Mouse (Mus musculus): ENCODE measurements around the gene Gm19402. TPM values are rescaled to one million over a fixed set of nuclear protein-coding genes. Genes with fewer than 3 reads are reported as not detected.
"Not testable (repeated sequence)": the region's sequence is repeated elsewhere in the genome, so short reads cannot be mapped to it uniquely, and the experiment has no call there.

Gm19402 gene
- total RNA-seq (2015) (not detected in 2 replicates), total RNA-seq (2017) (not detected in 2 replicates)

GRCm38 (mm10) chr10:77690356-77690807, at the start of gene Gm19402:
Gm19402 (minus strand) TSS chr10:77690757.
- not testable (repeated sequence) for ATAC-seq (replicated peaks; ENCODE audit: poor library complexity)

DNA sequence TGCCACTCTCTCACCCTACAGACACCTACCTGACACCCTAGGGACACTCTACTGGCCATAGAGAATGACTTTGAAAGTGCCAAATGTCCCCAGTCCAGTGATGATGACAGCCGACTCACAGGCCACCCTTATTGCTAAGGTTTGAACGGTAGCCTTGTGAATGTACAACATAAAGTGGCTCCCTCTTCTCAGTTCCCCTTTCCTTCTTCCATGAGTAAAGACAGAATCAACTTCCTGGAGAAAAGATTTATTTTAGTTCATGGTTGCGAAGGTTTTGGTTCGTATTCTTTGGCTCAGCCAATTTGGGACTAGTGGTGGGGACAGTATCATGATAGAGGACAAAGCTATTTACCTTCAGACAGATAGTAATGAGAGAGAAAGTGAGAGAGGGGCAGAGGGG, 48.4 kb upstream of the Gm19402 start:
- ATAC-seq (replicated peaks; ENCODE audit: poor library complexity), result no peak

DNA sequence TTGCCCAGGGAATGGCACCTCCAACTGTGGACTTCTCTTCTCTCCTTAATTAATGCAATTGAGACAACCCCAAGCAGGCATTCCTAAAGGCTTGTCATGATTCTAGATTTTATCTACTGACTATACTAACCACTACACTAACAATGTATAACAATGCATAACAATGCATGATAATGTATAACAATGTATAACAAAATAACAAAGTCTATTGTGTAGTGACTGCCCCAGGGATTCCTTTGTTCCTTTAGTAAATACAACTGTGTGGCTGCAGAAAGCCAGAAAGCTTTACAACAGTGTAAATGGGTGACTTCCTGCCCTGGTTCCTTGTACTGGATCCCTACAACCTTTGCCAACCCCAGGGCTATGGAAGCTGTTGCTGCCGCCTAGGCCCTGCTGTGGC, 45.4 kb upstream of the Gm19402 start:
- no peak for ATAC-seq (replicated peaks; ENCODE audit: poor library complexity)

DNA sequence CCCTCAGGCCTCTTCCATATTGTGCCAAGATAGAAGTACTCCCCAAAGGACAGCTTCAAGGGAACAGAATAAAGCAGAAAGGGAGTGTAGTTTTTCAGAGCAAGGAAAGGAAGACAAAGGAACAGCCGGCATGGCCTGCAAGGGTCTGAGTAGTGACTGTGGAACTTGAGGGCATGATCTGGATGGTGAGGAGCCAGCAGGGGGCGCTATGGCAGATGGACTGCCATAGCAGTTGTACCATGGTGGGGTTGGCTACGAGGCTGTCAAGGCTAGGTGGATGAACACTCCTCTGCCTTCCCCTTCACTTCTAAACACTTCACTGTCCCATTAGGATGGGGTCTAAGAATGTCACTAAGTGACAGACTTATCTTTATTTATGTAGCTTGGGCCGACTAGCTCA, 38.7 kb upstream of the Gm19402 start:
- peak; percentile 42; the same call in 1 of the 2 replicates for ATAC-seq (replicated peaks; ENCODE audit: poor library complexity)

GRCm38 (mm10) chr10:77728280-77728679, 37.7 kb upstream of the Gm19402 start:
- ATAC-seq (replicated peaks; ENCODE audit: poor library complexity), result no peak

- no peak for ATAC-seq (replicated peaks; ENCODE audit: poor library complexity)
These were observed 35.6 kb upstream of the Gm19402 start, which contains the start of gene Gm10100 for GRCm38 (mm10) chr10:77726186-77726585. Gm10100 (plus strand) TSS chr10:77726486.

- no peak for ATAC-seq (replicated peaks; ENCODE audit: poor library complexity)
These were observed 34.3 kb upstream of the Gm19402 start for GRCm38 (mm10) chr10:77724855-77725254.

DNA sequence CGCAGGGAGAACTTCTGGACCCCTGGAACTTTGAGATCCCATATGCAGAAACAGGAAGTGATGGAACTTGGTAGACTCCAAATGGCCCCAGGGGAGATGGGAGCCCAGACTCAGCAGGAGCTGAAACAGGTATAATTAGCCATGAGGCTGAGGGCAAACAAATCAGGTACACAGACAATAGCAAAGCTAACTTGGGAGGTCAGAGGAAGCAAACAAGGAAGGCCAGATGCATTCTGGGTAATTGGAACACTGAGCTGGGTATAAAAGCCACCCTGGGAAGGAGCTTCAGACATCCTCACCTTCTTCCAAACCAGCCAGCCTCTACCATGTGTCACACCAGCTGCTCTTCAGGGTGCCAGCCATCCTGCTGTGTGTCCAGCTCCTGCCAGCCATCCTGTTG, 29.7 kb upstream of the Gm19402 start, which contains the start of gene Krtap12-1:
TSS of gene Krtap12-1 (plus strand) at position 301 of the 400 bp plus-strand sequence.
- not testable (repeated sequence) for ATAC-seq (replicated peaks; ENCODE audit: poor library complexity)

GRCm38 (mm10) chr10:77715507-77715906, 24.9 kb upstream of the Gm19402 start, which contains the start of gene Gm10142:
Gm10142 (plus strand) TSS chr10:77715807.
- ATAC-seq (replicated peaks; ENCODE audit: poor library complexity), result no peak

DNA sequence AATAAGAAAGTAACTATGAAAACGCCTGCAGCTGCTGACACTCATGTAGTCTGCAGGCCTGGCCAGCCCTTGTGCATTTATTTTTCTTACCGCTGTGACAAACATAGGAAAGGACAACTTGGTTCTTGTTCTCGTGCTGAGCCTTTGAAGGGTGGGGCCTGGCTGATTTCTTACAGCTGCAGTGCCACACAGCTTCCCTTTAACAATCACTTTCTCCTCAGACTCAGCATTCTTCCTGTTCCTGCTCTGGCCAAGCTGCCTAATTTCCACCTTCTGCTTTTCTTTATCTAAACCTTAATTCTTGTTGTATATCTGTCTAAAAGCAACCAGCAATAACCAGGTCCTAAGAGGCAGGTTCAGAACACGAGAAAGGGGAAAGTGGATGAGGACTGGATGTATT, 23.2 kb upstream of the Gm19402 start:
- ATAC-seq (replicated peaks; ENCODE audit: poor library complexity), result peak; percentile 44

DNA sequence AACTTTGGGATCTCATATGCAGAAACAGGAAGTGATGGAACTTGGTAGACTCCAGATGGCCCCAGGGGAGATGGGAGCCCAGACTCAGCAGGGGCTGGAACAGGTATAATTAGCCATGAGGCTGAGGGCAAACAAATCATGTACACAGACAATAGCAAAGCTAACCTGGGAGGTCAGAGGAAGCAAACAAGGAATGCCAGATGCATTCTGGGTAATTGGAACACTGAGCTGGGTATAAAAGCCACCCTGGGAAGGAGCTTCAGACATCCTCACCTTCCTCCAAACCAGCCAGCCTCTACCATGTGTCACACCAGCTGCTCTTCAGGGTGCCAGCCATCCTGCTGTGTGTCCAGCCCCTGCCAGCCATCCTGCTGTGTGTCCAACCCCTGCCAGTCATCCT, 20.6 kb upstream of the Gm19402 start, which contains the start of gene Gm10024:
TSS of gene Gm10024 (plus strand) at position 301 of the 400 bp plus-strand sequence.
- not testable (repeated sequence) for ATAC-seq (replicated peaks; ENCODE audit: poor library complexity)

DNA sequence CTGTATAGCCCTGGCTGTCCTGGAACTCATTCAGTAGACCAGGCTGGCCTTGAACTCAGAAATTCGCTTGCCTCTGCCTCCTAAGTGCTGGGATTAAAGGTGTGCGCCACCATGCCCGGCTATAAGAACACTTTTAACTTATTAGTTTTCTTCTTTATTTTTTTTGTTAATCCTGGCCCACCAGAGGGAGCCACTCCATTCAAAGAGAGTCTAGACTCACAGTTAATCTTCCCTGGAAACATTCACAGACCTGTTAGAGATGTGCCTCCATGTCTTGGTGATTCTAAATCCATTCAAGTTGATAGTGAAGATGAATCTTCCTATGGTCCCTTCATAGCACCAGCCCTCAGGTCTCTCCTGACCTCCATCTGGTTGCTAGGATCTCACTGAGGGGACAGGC, 19.3 kb upstream of the Gm19402 start:
- no peak for ATAC-seq (replicated peaks; ENCODE audit: poor library complexity)

DNA sequence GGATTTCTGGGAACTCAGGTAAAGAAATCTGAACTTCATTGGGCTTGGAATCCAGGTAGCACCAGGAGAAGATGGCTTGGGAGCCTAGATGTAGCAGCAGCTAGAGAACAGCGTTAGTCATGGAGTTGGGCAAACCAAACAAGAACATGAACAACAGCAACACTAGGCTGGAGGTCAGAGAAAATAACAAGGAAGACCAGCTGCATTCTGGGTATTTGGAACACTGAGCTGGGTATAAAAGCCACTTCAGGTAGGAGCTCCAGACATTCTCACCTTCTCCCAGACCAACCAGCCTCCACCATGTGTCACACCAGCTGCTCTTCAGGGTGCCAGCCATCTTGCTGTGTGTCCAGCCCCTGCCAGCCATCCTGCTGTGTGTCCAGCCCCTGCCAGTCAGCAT, 15.8 kb upstream of the Gm19402 start, which contains the start of gene Gm10272:
TSS of gene Gm10272 (plus strand) at position 301 of the 400 bp plus-strand sequence.
- ATAC-seq (replicated peaks; ENCODE audit: poor library complexity), result no peak

- ATAC-seq (replicated peaks; ENCODE audit: poor library complexity), result no peak
These were observed 6.6 kb upstream of the Gm19402 start, which contains the start of gene Gm9508 for GRCm38 (mm10) chr10:77697133-77697532. Gm9508 (minus strand) TSS chr10:77697233.

DNA sequence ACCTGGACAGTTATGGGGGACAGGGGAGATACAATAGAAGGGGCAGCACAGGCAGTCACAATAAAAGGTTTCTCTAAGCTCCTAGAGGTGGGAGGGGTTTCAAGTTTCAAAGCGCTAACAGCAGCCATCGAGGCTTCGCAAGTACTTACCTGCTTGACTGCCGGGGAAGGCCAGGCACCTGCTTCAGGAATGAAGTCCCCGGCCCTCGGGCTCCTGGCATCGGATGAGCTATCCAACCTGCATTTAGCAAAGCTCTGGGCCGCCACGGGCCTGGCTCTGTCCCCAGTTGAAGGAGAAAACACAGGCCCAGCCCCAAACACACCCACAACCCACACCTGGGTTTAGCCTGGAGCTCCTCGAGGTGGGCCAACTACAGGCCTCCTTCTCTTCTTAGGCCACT, 3.5 kb downstream of the Gm19402 start:
- ATAC-seq (replicated peaks; ENCODE audit: poor library complexity), result no peak

DNA sequence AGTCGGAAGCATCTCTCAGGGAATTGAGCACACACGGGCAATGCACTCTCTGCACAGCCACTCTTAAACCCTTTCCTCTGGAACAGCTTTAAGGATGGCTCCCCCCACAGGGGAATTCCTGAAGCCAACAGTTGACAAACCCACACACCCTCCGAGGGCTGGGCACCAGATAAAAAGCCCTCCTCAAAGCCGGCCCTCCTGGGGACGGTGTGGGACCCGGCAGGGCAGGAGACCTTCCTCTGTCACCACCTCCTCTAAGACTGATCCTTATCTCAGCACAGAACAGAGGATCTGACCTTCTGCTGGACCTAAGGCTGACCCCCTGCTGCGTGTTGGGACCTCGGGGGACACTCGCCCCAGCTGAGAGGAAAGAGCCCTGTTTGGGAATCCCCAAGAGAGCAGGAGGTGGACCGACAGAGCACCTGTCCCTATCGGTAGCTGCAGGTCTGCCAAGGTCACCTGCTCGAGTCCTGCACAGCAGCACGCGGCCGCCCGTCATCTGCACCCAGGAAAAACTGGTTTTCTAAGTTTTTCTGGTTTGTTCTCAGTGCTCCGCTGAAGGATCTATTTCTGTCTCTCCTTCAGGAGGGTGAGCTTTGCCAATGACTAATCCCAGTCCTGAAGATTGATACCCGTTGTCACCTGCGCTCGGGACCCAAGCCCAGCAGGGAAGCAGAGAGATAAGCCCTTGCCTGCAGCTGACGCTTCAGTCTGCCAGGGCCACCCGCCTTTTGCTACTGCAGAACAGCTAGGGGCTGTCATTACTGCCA, 4.5 kb downstream of the Gm19402 start, which contains the start of gene Tspear:
TSS of gene Tspear (plus strand) at position 675 of the 770 bp plus-strand sequence.
- ATAC-seq (replicated peaks; ENCODE audit: poor library complexity), result no peak; the same call in 1 of the 2 replicates

DNA sequence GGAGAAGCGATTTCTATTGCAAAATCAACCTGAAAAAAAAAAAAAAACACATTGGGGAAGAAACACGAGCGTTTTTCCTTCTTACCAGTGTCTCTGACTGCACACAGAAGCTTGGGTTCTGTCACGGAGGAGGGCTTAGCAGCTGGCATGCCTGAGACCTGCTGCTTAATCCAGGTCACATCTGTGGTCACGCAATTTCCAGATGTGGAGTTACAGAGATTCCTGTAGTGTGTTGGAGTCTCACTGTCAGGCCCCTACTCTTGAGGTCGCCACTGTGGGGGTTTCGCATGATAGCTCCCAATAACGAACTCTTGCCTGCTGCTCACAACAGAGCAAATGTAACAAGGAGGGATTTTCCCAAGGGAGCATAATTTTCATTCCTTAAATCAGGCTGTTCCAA, 6.4 kb downstream of the Gm19402 start:
- ATAC-seq (replicated peaks; ENCODE audit: poor library complexity), result no peak

GRCm38 (mm10) chr10:77682994-77683393, 7.6 kb downstream of the Gm19402 start:
- ATAC-seq (replicated peaks; ENCODE audit: poor library complexity), result no peak

DNA sequence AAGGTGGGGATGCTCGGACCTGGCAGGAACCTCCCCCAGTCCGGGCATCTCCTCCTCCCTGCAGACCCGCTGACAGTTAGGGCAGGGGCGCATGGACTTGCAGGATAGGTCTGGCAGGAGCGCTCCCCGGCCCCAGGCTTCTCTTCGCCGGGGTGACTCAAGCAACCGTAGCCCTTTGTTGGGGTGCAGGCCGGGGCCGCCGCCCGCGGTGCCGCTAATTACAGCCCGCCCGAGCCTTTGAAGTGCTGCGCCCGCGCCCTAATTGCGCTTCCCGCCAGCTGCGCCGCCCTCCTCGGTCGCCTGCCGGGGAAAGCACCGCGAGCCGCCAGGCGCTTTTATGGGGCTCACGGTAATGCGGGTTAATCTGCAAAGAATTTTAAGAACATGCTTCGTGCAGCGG, 13.0 kb downstream of the Gm19402 start:
- ATAC-seq (replicated peaks; ENCODE audit: poor library complexity), result 0 out of 2 replicates have a peak, but pooled peaks have one; percentile 20

DNA sequence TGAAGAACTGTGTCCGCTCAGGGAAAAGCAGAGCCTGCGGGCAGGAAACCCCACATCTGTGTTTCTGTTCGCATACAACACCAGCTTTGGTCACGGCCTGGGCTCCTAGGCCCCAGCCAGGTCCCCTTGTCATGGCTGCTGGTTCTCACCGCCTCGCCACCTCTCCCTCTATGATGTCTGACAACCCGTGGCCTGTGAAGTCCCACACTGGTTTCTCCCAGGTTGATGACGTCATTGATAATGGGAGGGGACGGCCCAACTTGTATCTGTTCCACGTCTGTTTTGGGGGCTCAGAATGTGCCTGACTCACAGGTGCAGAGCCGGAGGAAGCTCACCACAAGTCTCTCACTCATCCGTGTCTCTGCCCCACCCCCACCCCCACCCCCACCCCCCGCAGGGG, 16.8 kb downstream of the Gm19402 start:
- no peak for ATAC-seq (replicated peaks; ENCODE audit: poor library complexity)

DNA sequence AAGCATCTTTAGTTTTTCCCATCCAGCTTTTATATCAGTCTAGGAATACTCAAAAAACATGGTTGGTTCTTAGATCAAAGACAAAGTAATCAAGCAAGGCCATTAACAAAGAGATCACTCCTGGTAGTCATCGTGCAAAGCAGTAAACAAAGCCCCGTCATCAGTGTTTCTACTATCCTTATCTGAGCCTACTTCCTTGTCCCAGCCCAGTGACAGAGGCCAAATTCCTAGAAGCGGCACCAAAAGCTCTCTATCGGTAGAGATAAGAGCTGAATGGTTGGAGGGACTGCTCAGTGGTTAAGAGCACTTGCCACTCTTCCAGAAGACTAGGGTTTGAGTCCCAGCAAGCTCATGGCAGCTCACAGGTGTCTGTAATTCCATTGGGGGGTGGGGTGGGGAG, 19.0 kb downstream of the Gm19402 start:
- peak; percentile 89 for ATAC-seq (replicated peaks; ENCODE audit: poor library complexity)

GRCm38 (mm10) chr10:77670710-77671109, 19.8 kb downstream of the Gm19402 start:
- no peak for ATAC-seq (replicated peaks; ENCODE audit: poor library complexity)

All from megakaryocyte progenitor cell, adult 5-6 weeks (primary cell).